Mouse (Mus musculus): Measurements from ENCODE around the gene Mblac2.

The Mblac2 gene

GRCm38 (mm10) chr13:81736606-81737005 is 25.5 kb downstream of the Mblac2 start:
- DNase-seq (ENCODE audit: low read depth, low spot score) = no peak

GRCm38 (mm10) chr13:81740898-81741297 is 29.8 kb downstream of the Mblac2 start:
- no peak for DNase-seq (ENCODE audit: low read depth, low spot score)

- DNase-seq (ENCODE audit: low read depth, low spot score) = no peak
These were observed 32.4 kb downstream of the Mblac2 start for GRCm38 (mm10) chr13:81743391-81744091.

DNA sequence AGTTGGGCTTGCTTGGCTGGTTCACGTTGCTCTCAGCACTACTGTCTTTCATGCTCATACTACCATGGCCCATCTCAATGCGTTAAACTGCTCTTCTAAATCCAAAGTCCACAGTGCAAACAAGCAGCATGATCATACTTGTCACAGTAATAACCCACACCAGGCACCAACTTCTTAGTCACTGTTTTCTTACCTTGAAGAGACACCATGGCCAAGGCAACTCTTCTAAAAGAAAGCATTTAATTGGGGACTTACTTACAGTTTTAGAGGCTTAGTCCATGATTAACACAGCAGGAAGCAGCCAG is 32.9 kb downstream of the Mblac2 start:
- no peak for DNase-seq (ENCODE audit: low read depth, low spot score)

GRCm38 (mm10) chr13:81754878-81755277 is 43.7 kb downstream of the Mblac2 start:
- no peak for DNase-seq (ENCODE audit: low read depth, low spot score)

DNA sequence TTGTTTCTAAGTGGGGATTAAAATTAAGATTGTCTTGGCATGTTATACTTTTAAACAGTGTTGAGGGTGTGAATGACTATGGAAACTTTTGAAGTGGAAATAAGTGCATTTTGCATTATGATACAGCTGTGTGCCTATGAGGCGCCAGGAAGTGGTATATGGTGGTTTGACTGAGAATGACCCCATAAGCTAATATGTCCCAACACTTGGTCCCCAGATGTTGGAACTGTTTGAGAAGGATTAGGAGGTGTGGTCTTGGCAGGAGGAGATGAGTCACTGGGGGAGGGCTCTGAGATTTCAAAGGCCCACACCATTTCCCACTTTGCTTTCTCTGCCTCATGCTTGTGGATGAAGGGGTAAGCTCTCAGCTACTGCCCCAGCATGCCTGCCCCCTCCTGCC is 44.2 kb downstream of the Mblac2 start:
- no peak for DNase-seq (ENCODE audit: low read depth, low spot score)

DNA sequence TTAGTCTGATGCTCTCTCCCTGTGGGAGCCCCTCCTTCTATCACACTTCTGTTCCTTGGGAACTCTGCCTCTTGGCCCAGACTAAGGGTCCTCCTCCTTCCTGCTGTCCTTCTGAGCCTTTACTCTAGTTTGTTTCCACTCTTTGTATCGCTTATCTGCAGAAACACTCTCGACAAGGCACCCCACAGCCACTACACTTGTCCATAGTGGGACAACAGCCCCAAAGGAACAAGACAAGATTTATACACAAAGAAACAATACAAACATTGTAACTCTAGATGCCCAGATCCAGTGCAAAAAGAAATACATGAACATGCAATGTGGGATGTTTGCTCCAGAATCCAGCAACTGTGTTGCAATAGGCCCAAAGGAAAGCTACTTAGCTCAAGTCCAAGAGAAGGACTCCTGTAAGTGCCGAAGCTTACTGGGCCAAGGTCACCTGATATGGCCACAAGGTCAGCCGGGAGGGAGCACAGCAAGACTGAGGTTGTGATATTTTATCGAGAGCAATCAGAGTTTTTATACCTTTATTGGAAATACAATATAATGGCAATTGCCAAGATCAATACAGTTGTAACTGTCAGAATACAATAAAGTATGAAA is 46.0 kb downstream of the Mblac2 start:
- no peak for DNase-seq (ENCODE audit: low read depth, low spot score)

DNA sequence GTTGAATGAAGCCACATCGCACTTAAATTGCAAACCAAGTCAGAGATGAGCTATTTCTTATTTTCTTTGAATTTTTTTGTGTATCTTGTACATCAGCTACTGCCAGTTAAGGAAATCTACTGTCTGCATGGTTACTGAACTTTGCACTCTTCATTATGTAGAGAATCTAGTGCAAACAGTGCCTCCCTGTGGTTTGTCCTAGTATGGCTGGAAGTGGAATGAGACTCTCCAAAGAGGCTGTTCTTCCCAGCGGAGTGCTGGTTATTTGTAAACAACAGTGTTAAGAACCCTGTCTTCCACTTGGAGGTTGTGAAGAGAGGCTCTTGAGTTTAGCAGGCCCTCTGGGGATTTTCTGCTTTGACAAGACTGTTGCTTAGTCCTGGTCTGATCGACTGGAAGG is 49.2 kb downstream of the Mblac2 start:
- DNase-seq (ENCODE audit: low read depth, low spot score) = no peak

DNA sequence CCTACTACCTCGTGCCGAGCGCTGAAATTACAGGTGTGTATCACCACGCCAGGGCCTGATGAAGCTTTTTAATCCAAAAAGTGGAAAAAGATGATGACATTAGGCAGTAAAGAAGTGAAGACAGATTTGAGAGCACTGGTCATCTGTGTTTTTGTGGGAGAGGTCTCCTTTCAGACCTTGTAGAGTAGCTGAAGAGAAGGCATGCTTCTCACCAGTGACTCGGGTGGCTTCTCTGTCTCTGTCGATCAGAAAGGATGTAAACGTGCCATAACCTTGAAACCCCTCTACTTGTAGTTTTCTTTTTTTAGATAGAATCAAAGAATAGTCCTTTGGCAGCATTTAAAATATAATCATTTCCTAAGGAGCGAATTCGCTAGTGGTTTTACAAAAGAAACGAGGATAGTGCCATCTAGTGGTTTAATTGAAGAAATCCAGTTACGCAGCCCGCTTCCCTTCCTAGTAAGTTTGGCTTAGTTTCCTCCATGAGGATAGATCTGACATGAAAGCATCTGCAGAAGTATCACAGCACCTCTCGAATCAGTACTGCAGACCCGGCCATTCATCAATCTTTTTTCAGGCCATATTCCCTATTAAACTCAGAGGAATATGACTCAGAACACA is 50.5 kb downstream of the Mblac2 start:
- peak; percentile 35 for DNase-seq (ENCODE audit: low read depth, low spot score)

GRCm38 (mm10) chr13:81764173-81764572 is 53.0 kb downstream of the Mblac2 start:
- DNase-seq (ENCODE audit: low read depth, low spot score) = no peak

GRCm38 (mm10) chr13:81767038-81767659 is 56.0 kb downstream of the Mblac2 start:
- DNase-seq (ENCODE audit: low read depth, low spot score) = peak; percentile 50

DNA sequence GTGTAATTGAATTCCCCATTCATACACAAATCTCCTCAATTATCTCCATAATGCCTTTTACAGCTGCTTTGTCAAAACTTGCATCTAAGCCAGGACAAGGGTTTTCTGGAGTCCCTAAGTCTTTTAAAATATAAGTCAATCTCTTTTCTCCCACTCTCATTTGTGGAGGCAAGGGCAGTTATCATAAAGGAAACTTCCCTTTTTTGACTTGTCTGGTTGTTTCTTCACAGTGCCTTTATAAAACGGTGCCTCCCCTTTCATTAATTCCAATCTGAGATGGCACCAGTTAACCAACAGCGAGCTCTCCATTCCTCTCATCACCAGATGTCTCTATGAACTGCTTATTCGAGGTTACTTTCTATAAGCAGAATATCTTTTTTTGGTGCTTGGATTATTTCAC is 65.1 kb downstream of the Mblac2 start:
- DNase-seq (ENCODE audit: low read depth, low spot score) = no peak

DNA sequence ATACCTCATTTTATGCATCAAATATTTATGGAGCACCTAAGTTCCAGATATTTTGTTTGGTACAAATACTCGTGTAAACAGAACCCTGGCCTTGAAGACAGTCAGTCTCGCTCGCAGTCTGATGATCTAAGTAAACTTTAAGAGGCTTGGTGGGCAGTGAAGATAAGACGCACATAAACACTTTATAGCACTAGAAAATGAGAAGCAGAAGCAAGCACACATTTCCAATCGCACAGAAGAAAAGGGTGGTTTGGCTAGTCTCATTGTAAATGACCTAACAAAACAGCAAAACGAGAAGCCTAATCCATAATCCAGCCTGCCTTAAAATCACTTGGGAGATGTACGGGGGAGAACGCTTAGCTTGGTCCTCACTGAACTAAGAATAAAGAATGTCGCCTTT is 71.3 kb downstream of the Mblac2 start:
- DNase-seq (ENCODE audit: low read depth, low spot score) = no peak

DNA sequence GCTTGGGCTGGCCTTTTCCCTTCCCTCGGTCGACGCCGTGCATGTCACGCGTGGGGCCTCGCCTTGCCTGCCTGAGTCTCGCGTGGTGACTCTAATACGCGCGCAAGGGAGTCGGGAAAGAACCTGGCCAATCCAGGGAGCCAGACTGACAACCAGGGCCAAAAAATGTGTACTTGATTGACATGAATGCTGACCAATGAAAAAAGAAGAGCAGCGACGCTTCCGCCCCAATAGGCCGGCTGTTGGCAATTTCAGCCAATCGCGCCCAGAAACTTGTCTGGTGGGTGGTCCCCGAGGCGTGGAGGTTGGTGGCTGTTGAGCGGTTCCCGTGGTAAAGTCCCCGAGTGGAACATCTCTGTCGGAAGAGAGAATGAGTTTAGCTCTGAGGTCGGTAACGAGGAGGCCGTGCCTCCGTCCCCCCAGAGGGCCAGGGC is 71.8 kb downstream of the Mblac2 start, which contains the start of gene Cetn3:
Cetn3 (plus strand) TSS at position 107 of the 434 bp plus-strand sequence.
- peak; percentile 97 for DNase-seq (ENCODE audit: low read depth, low spot score)

GRCm38 (mm10) chr13:81783405-81784342 is 72.5 kb downstream of the Mblac2 start:
- peak; percentile 94 for DNase-seq (ENCODE audit: low read depth, low spot score)

- no peak for DNase-seq (ENCODE audit: low read depth, low spot score)
These were observed 74.8 kb downstream of the Mblac2 start for GRCm38 (mm10) chr13:81785766-81786480.

DNA sequence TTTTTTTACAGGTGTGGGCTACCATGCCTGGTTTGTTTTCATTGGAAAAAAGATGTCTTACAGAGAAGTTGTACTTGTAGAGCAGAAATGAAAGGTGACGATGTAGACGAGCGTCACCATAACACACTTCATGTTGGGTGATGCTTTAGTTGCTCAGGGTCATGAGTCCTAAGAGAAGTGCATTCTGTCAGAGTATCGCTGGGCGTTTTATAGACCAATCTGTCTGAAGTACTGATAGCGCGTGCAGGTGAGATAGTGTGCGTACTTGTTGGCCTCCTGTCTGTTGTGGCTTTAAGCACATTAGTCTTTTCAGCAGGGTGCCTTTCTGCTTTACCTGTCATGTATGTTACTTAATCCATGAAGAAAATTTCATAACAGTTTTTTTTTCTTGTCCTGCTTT is 79.0 kb downstream of the Mblac2 start:
- DNase-seq (ENCODE audit: low read depth, low spot score) = no peak

DNA sequence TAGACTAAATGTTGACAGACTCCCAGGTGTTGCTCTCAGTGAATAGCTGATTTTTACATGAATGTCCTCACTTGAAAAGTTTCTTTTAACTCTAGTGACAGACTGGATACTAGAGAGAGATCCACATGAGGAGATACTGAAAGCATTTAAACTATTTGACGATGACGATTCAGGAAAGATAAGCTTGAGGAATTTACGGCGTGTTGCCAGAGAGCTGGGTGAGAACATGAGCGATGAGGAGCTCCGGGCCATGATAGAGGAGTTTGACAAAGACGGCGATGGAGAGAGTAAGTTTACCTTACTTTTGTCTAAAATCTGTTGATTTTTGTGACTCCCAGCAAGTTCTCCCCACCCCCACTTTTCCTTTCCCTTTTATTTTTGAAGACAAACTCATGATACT is 80.7 kb downstream of the Mblac2 start:
- DNase-seq (ENCODE audit: low read depth, low spot score) = no peak

DNA sequence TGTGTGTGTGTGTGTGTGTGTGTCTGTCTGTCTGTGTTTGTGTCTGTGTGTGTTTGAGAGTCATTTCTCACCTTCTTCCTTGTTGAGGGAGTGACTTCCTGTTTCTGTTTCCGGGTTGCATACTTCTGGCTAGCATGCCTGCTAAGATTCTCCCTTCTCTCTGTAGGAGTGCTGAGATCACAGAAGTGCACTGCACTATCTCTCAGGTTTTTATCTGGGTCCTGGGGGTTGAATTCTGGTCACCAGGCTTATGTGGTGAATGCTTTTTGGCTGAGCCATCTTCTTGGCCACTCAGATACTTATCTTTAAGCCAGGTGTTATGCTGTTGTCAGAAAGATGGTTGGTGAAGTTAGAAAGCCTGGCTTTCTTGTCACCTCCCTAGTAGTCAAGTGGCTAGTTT is 82.7 kb downstream of the Mblac2 start:
- DNase-seq (ENCODE audit: low read depth, low spot score) = no peak

DNA sequence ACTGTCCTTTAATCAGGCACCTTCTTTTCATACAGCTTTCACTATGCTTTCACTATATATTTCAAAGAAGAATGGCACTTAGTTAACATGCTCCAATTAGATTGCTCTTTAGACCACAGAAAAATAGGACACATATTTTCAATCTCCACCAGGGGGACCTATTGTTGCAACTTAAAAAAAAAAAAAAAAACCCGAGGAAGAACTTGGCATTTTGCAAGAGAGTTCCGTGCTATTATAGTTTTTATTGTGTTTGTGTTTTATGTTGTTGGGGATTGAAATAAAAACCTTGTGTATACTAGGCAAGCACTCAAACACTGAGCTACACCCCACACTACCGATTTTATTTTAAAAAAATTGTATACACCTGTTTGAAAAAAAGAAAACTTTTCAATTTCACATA is 90.0 kb downstream of the Mblac2 start:
- DNase-seq (ENCODE audit: low read depth, low spot score) = peak; percentile 8

Data from retina, postnatal 7 days (tissue).